Mouse (Mus musculus) thymus, adult 2 months (tissue): ENCODE data around the gene Osbpl3. TPM values are rescaled to one million over a fixed set of nuclear protein-coding genes. Genes with fewer than 3 reads are reported as not detected.

Experiments used
- DNase-seq: peaks from one replicate; pipeline ENCODE4 v3.0.0; 2021
- H3K27ac ChIP-seq: fragments of 200-500 bp; 2 replicates; pipeline ENCODE4 v1.5.1; 2012; ENCODE audit warnings: low read length, control low read depth; ENCODE audit not compliant: control insufficient read depth, insufficient read depth
- H3K27me3 ChIP-seq: fragments of 200-500 bp; 2 replicates; pipeline ENCODE4 v1.6.1; 2012; ENCODE audit warnings: mild to moderate bottlenecking, low read length, moderate library complexity, mixed read lengths; ENCODE audit not compliant: control insufficient read depth, insufficient read depth
- H3K36me3 ChIP-seq: fragments of 200-500 bp; 2 replicates; pipeline ENCODE4 v1.6.1; 2012; ENCODE audit warnings: mild to moderate bottlenecking, low read length, moderate library complexity; ENCODE audit not compliant: control insufficient read depth, insufficient read depth
- H3K4me1 ChIP-seq: fragments of 200-500 bp; replicated peaks from 2 replicates; pipeline ENCODE4 v1.6.1; 2012; ENCODE audit warnings: low read length; ENCODE audit not compliant: control insufficient read depth, insufficient read depth
- H3K4me3 ChIP-seq: fragments of 200-500 bp; 2 replicates; pipeline ENCODE4 v1.5.1; 2012; ENCODE audit warnings: mild to moderate bottlenecking, low read length, control low read depth, moderate library complexity; ENCODE audit not compliant: control insufficient read depth, insufficient read depth
- CTCF ChIP-seq: fragments of 200-500 bp; IDR thresholded peaks from 2 replicates; pipeline ENCODE4 v1.5.1; 2012; ENCODE audit warnings: mild to moderate bottlenecking, control low read depth, low read length, moderate library complexity, borderline replicate concordance; ENCODE audit not compliant: control insufficient read depth, poor library complexity, insufficient read depth; ENCODE audit errors: extremely low read depth
- POLR2A ChIP-seq: fragments of 200-500 bp; IDR thresholded peaks from 2 replicates; pipeline ENCODE4 v1.6.1; 2012; ENCODE audit warnings: mild to moderate bottlenecking, low read length, control low read depth, moderate library complexity; ENCODE audit not compliant: control insufficient read depth, poor library complexity, insufficient read depth; ENCODE audit errors: extremely low read depth
- WGBS: fragments of 180-500 bp; shearing (Covaris S2); methylation state at CpG from one replicate; pipeline ENCODE4 v1.1.7; 2018; 5-methylcytosine and 5-hydroxymethylcytosine counted together
- polyA plus RNA-seq: library from polyadenylated mRNA; depleted of rRNA; stranded (reverse); fragments of >200 nt; gene quantifications from 2 replicates; pipeline ENCODE4 v1.2.3, GENCODE M21; 2012

The Osbpl3 gene
- polyA plus RNA-seq, 1 experiment: 6.7 TPM

DNA sequence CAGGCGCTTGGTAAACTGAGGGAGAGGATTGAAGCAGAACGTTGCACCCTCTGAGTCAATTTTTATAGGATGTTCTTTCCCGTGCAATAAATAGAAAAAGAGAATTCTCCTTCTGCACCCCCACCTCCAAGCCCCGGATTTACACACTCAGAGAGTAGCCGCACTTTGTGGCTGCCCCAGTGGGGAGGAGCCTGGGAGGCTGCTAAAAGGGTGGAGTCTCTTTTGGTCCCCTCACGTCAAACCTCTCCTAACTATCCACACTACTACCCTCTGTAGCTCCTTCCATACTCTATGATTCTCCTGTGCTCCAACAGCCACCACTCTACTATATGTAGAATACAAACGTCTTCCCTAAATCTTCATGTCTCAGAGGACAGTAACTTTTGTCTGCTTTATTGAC, 193.7 kb downstream of the Osbpl3 start:
- H3K4me3 ChIP-seq: peak overlapping the region; percentile 63; the same call in 1 of the 2 replicates
- WGBS: 28% methylated on average over 7 of the region's 7 CpGs
- H3K4me1 ChIP-seq: peaks cover 15% of the 10 kb centered on the region
- no peak overlapping the region for H3K27ac ChIP-seq
- H3K36me3 ChIP-seq: no peaks in the 10 kb centered on the region
- DNase-seq: no peak
- TF ChIP-seq CTCF: no peak
- TF ChIP-seq POLR2A: no peak
- H3K27me3 ChIP-seq: no peaks in the 10 kb centered on the region

DNA sequence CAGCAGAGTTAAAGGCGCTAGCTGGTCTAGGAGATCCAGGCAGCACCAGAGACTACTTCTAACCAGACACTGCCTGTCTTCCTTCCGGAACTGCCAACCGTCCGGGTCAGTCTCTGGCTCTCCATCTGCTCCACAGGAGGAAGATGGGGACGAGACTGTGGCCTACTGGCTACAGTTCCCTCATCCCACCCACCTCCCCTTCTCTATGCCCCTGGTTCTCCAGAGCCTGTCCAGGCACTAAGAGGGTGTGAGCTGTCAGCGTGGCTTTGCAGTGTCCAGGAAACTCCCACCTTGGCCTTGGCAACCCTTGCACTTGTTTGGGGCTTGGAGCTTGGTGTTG, 194.1 kb downstream of the Osbpl3 start:
- Histone ChIP-seq H3K4me1 (peaks cover 15% of the 10 kb centered on the region), H3K27me3 (no peaks in the 10 kb centered on the region), H3K27ac (no peak overlapping the region), H3K4me3 (peak overlapping the region; percentile 63), H3K36me3 (no peaks in the 10 kb centered on the region)
- DNase-seq: no peak
- 1% methylated on average over 6 of the region's 6 CpGs for WGBS
- no peak for TF ChIP-seq CTCF
- TF ChIP-seq POLR2A: no peak

- Histone ChIP-seq H3K36me3 (no peaks in the 10 kb centered on the region), H3K27ac (no peak overlapping the region), H3K4me1 (peaks cover 15% of the 10 kb centered on the region), H3K27me3 (no peaks in the 10 kb centered on the region), H3K4me3 (peak overlapping the region; percentile 63)
- peak; percentile 72 for DNase-seq
- TF ChIP-seq POLR2A (no peak), CTCF (0 out of 2 replicates have a peak, but pooled peaks have one; percentile 10)
- WGBS: 4% methylated on average over 35 of the region's 35 CpGs
These were observed 194.6 kb downstream of the Osbpl3 start for GRCm38 (mm10) chr6:50261201-50261921.

GRCm38 (mm10) chr6:50255356-50255755, 200.6 kb downstream of the Osbpl3 start:
- DNase-seq: no peak
- H3K4me3 ChIP-seq: no peak overlapping the region
- no peaks in the 10 kb centered on the region for H3K36me3 ChIP-seq
- H3K27me3 ChIP-seq: no peaks in the 10 kb centered on the region
- no peak overlapping the region for H3K27ac ChIP-seq
- H3K4me1 ChIP-seq: peaks cover 11% of the 10 kb centered on the region
- no peak for TF ChIP-seq POLR2A
- no peak for TF ChIP-seq CTCF
- 46% methylated on average over 5 of the region's 5 CpGs for WGBS

- H3K4me1 ChIP-seq: peaks cover 11% of the 10 kb centered on the region
- DNase-seq: no peak
- no peak for TF ChIP-seq POLR2A
- TF ChIP-seq CTCF: no peak
- H3K27ac ChIP-seq: no peak overlapping the region
- WGBS: 33% methylated on average over 10 of the region's 10 CpGs
- H3K27me3 ChIP-seq: no peaks in the 10 kb centered on the region
- no peaks in the 10 kb centered on the region for H3K36me3 ChIP-seq
- H3K4me3 ChIP-seq: no peak overlapping the region
These were observed 201.2 kb downstream of the Osbpl3 start for GRCm38 (mm10) chr6:50254723-50255184.

DNA sequence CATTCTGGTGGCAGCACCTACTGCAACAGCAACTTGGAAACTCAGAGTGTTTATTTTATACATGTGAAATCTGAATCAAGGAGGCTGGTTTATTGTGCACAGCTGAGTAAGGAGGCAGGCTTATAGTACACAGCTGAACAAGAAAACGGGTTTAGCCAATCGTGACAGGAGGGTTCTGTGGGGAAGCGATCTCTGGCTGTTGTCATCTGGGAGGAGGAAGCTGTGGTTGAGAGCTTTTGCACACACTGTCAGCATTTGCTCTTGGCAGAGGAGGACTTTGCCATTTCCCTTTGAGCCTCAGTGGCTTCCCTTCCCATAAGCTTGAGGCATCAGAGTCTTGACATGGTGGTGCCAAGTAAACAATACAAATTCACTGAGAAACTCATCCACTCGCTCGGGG, 203.3 kb downstream of the Osbpl3 start:
- peaks cover 11% of the 10 kb centered on the region for H3K4me1 ChIP-seq
- peak; percentile 69 for DNase-seq
- H3K27ac ChIP-seq: peak overlapping the region; percentile 98
- TF ChIP-seq CTCF (no peak), POLR2A (no peak)
- no peak overlapping the region for H3K4me3 ChIP-seq
- H3K27me3 ChIP-seq: no peaks in the 10 kb centered on the region
- WGBS: 3% methylated on average over 5 of the region's 5 CpGs
- H3K36me3 ChIP-seq: no peaks in the 10 kb centered on the region
